Mouse (Mus musculus): ENCODE measurements around the gene Lmo7. TPM values are rescaled to one million over a fixed set of nuclear protein-coding genes. Genes with fewer than 3 reads are reported as not detected.

Gene Lmo7
- total RNA-seq, 2 experiments from 2014 or later, result 71.4 to 72.6 TPM

GRCm38 (mm10) chr14:101862088-101862487 lies 132.3 kb downstream of the Lmo7 start:
- intact Hi-C loops (cut with DNase I; ENCODE audit: low total_unique reads), result no loop called here
- DNase-seq, result no peak

- intact Hi-C loops (cut with DNase I; ENCODE audit: low total_unique reads), result no loop called here
- DNase-seq, result no peak
Observed at GRCm38 (mm10) chr14:101867071-101867733, 137.4 kb downstream of the Lmo7 start.

- intact Hi-C loops (cut with DNase I; ENCODE audit: low total_unique reads), result no loop called here
- peak; percentile 78 for DNase-seq
Observed at GRCm38 (mm10) chr14:101869145-101869544, 139.4 kb downstream of the Lmo7 start.

- intact Hi-C loops (cut with DNase I; ENCODE audit: low total_unique reads), result no loop called here
- DNase-seq, result no peak
Observed at GRCm38 (mm10) chr14:101869661-101870060, 139.9 kb downstream of the Lmo7 start.

- intact Hi-C loops (cut with DNase I; ENCODE audit: low total_unique reads), result no loop called here
- DNase-seq, result peak; percentile 20
Observed at GRCm38 (mm10) chr14:101870171-101870902, 140.6 kb downstream of the Lmo7 start.

GRCm38 (mm10) chr14:101872846-101873245 lies 143.1 kb downstream of the Lmo7 start:
- intact Hi-C loops (cut with DNase I; ENCODE audit: low total_unique reads), result no loop called here
- no peak for DNase-seq

GRCm38 (mm10) chr14:101878346-101879049 lies 148.7 kb downstream of the Lmo7 start:
- intact Hi-C loops (cut with DNase I; ENCODE audit: low total_unique reads), result no loop called here

GRCm38 (mm10) chr14:101879050-101879694 lies 149.4 kb downstream of the Lmo7 start:
- no peak for DNase-seq
- intact Hi-C loops (cut with DNase I; ENCODE audit: low total_unique reads), result no loop called here

More at GRCm38 (mm10) chr14:101878346-101879049, 148.7 kb downstream of the Lmo7 start:
- no peak for DNase-seq

GRCm38 (mm10) chr14:101882966-101883365 lies 153.2 kb downstream of the Lmo7 start:
- no peak for DNase-seq
- intact Hi-C loops (cut with DNase I; ENCODE audit: low total_unique reads), result no loop called here

- intact Hi-C loops (cut with DNase I; ENCODE audit: low total_unique reads), result no loop called here
- DNase-seq, result no peak
Observed at GRCm38 (mm10) chr14:101883787-101884186, 154.0 kb downstream of the Lmo7 start.

GRCm38 (mm10) chr14:101886320-101886719 lies 156.6 kb downstream of the Lmo7 start:
- intact Hi-C loops (cut with DNase I; ENCODE audit: low total_unique reads), result no loop called here
- DNase-seq, result no peak

- intact Hi-C loops (cut with DNase I; ENCODE audit: low total_unique reads), result no loop called here
- no peak for DNase-seq
Observed at GRCm38 (mm10) chr14:101891903-101892448, 162.2 kb downstream of the Lmo7 start.

GRCm38 (mm10) chr14:101892496-101892895 lies 162.7 kb downstream of the Lmo7 start:
- DNase-seq, result no peak
- intact Hi-C loops (cut with DNase I; ENCODE audit: low total_unique reads), result no loop called here

- intact Hi-C loops (cut with DNase I; ENCODE audit: low total_unique reads), result no loop called here
- DNase-seq, result no peak
Observed at GRCm38 (mm10) chr14:101893215-101893614, 163.5 kb downstream of the Lmo7 start.

- no peak for DNase-seq
Observed at GRCm38 (mm10) chr14:101898250-101898649, 168.5 kb downstream of the Lmo7 start.

GRCm38 (mm10) chr14:101901496-101901895 lies 171.7 kb downstream of the Lmo7 start:
- DNase-seq, result no peak
- intact Hi-C loops (cut with DNase I; ENCODE audit: low total_unique reads), result loop anchor here (10.0 kb wide), 1 partner anchor 117 kb away; no protein-coding TSS in a partner anchor

More at GRCm38 (mm10) chr14:101898250-101898649, 168.5 kb downstream of the Lmo7 start:
- intact Hi-C loops (cut with DNase I; ENCODE audit: low total_unique reads), result no loop called here

GRCm38 (mm10) chr14:101901976-101902375 lies 172.2 kb downstream of the Lmo7 start:
- intact Hi-C loops (cut with DNase I; ENCODE audit: low total_unique reads), result loop anchor here (10.0 kb wide), 1 partner anchor 117 kb away; no protein-coding TSS in a partner anchor
- no peak for DNase-seq

GRCm38 (mm10) chr14:101903722-101904121 lies 174.0 kb downstream of the Lmo7 start:
- intact Hi-C loops (cut with DNase I; ENCODE audit: low total_unique reads), result loop anchor here (10.0 kb wide), 1 partner anchor 119 kb away; no protein-coding TSS in a partner anchor
- no peak for DNase-seq

GRCm38 (mm10) chr14:101911983-101912382 lies 182.2 kb downstream of the Lmo7 start:
- no peak for DNase-seq
- intact Hi-C loops (cut with DNase I; ENCODE audit: low total_unique reads), result no loop called here
